Mouse (Mus musculus): Measurements from ENCODE around the gene Npdc1. TPM values are rescaled to one million over a fixed set of nuclear protein-coding genes. Genes with fewer than 3 reads are reported as not detected.

Gene Npdc1
- polyA plus RNA-seq, 1 experiment from 2014 or later, result 263 TPM

GRCm38 (mm10) chr2:25430395-25431233 is 31.5 kb downstream of the Npdc1 start:
- Histone ChIP-seq H3K4me3 (ENCODE audit: low read depth, low read length) (no peak overlapping the region), H3K9ac (ENCODE audit: low read length) (0 out of 2 replicates have a peak overlapping the region, but pooled peaks have one; percentile 17), H3K36me3 (ENCODE audit: control insufficient read depth, insufficient read depth, low read length) (peaks cover 26% of the 10 kb centered on the region), H3K27me3 (replicated peaks; ENCODE audit: control insufficient read depth, insufficient read depth, low read length) (no peaks in the 10 kb centered on the region), H3K4me2 (ENCODE audit: low read length) (no peak overlapping the region), H3K27ac (ENCODE audit: low read depth, low read length) (no peak overlapping the region), H3K9me3 (replicated peaks; ENCODE audit: control insufficient read depth, low read length) (no peaks in the 10 kb centered on the region), H3K4me1 (ENCODE audit: control insufficient read depth, insufficient read depth, low read length) (peaks cover 16% of the 10 kb centered on the region)
- DNase-seq (ENCODE audit: low spot score) (no peak), ATAC-seq (no peak)
- 70% methylated on average over 17 of the region's 17 CpGs for WGBS

- H3K27ac ChIP-seq (ENCODE audit: low read depth, low read length), result no peak overlapping the region
- WGBS, result 72% methylated on average over 6 of the region's 6 CpGs
- H3K9me3 ChIP-seq (replicated peaks; ENCODE audit: control insufficient read depth, low read length), result no peaks in the 10 kb centered on the region
- peaks cover 34% of the 10 kb centered on the region for H3K36me3 ChIP-seq (ENCODE audit: control insufficient read depth, insufficient read depth, low read length)
- peaks cover 16% of the 10 kb centered on the region for H3K4me1 ChIP-seq (ENCODE audit: control insufficient read depth, insufficient read depth, low read length)
- DNase-seq (ENCODE audit: low spot score) (no peak), ATAC-seq (no peak)
- no peak overlapping the region for H3K9ac ChIP-seq (ENCODE audit: low read length)
- H3K4me2 ChIP-seq (ENCODE audit: low read length), result no peak overlapping the region
- H3K27me3 ChIP-seq (replicated peaks; ENCODE audit: control insufficient read depth, insufficient read depth, low read length), result no peaks in the 10 kb centered on the region
- no peak overlapping the region for H3K4me3 ChIP-seq (ENCODE audit: low read depth, low read length)
Measured at GRCm38 (mm10) chr2:25431308-25431855, 32.2 kb downstream of the Npdc1 start.

DNA sequence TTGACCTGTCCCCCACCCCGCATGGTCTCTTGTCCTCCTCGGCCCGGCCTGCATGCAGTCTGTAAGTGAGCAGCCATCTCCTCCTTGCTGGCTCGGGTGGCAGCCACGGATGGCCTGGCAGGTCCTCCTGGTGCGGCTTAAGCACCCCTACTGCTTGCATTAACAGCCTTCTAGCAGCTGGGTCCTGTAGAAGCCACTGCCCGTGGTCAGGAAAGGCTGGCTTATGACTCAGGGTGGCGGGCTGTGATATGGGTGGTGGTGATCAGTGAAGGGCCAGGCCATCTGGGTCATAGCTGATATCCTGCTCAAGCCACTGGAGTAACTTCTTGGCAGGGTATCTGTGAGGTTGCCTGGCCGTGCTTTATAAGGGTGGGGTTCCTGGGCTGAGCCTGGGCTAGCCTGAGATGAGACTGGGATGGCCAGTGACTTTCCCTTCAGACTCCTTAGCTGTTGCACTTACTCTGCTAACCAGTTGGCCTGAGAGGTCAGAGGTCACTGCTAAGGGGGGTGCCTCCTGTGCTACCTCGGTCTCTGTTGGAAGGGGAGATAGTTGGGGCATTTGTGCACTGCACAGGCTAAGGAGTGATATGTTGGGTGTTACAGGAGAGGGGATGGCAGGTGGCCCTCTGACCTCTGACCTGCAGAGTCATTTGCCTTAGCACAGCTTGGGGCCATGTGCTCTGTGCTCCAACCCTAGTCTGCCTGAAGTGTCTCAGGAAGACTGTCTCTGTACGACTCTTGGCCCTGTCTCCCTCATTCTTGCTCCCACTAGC is 33.4 kb downstream of the Npdc1 start:
- ATAC-seq (no peak), DNase-seq (ENCODE audit: low spot score) (no peak)
- no peak overlapping the region for H3K4me2 ChIP-seq (ENCODE audit: low read length)
- no peak overlapping the region for H3K4me3 ChIP-seq (ENCODE audit: low read depth, low read length)
- H3K36me3 ChIP-seq (ENCODE audit: control insufficient read depth, insufficient read depth, low read length), result peaks cover 45% of the 10 kb centered on the region
- H3K9ac ChIP-seq (ENCODE audit: low read length), result no peak overlapping the region
- no peak overlapping the region for H3K27ac ChIP-seq (ENCODE audit: low read depth, low read length)
- no peaks in the 10 kb centered on the region for H3K27me3 ChIP-seq (replicated peaks; ENCODE audit: control insufficient read depth, insufficient read depth, low read length)
- H3K4me1 ChIP-seq (ENCODE audit: control insufficient read depth, insufficient read depth, low read length), result peaks cover 16% of the 10 kb centered on the region
- 90% methylated on average over 11 of the region's 11 CpGs for WGBS
- H3K9me3 ChIP-seq (replicated peaks; ENCODE audit: control insufficient read depth, low read length), result no peaks in the 10 kb centered on the region

DNA sequence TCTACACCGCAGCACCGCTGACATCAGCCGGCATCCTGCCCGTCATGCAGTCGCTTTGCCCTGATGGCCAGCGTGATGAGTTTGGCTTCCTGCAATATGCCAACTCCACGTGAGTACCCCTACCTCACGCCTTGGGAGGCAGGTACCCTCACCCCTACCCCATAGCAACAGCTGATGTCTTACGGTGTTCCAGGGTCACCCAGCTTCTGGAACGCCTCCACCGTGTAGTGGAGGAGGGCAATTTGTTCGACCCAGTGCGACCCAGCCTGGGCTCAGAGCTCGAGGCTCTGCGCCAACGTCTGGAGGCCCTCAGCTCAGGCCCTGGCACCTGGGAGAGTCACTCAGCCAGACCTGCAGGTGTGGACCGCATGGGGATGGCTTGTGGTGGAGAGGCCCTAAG is 34.0 kb downstream of the Npdc1 start:
- peaks cover 16% of the 10 kb centered on the region for H3K4me1 ChIP-seq (ENCODE audit: control insufficient read depth, insufficient read depth, low read length)
- H3K27ac ChIP-seq (ENCODE audit: low read depth, low read length), result no peak overlapping the region
- H3K36me3 ChIP-seq (ENCODE audit: control insufficient read depth, insufficient read depth, low read length), result peaks cover 51% of the 10 kb centered on the region
- H3K4me3 ChIP-seq (ENCODE audit: low read depth, low read length), result no peak overlapping the region
- ATAC-seq (no peak), DNase-seq (ENCODE audit: low spot score) (no peak)
- H3K9ac ChIP-seq (ENCODE audit: low read length), result no peak overlapping the region
- no peak overlapping the region for H3K4me2 ChIP-seq (ENCODE audit: low read length)
- no peaks in the 10 kb centered on the region for H3K9me3 ChIP-seq (replicated peaks; ENCODE audit: control insufficient read depth, low read length)
- 92% methylated on average over 17 of the region's 17 CpGs for WGBS
- no peaks in the 10 kb centered on the region for H3K27me3 ChIP-seq (replicated peaks; ENCODE audit: control insufficient read depth, insufficient read depth, low read length)

DNA sequence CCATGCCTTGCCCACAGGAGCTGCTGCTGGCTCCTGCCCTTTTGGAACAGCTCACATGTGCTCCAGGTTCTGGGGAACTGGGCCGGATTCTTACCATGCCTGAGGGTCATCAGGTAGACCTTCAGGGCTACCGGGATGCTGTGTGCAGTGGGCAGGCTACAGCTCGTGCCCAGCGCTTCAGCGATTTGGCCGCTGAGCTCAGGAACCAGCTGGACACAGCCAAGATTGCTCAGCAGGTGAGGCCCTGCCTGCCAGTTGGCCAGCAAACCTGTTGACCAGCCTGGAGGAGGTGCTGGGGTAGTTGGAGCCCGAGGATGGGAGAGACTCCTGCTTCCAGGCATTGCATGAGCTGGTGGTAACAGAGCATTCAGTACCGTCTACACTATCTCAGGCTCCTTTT is 35.1 kb downstream of the Npdc1 start:
- peaks cover 63% of the 10 kb centered on the region for H3K36me3 ChIP-seq (ENCODE audit: control insufficient read depth, insufficient read depth, low read length)
- no peak for ATAC-seq
- no peak overlapping the region for H3K27ac ChIP-seq (ENCODE audit: low read depth, low read length)

GRCm38 (mm10) chr2:25436286-25436820 is 37.2 kb downstream of the Npdc1 start:
- H3K36me3 ChIP-seq (ENCODE audit: control insufficient read depth, insufficient read depth, low read length), result peaks cover 81% of the 10 kb centered on the region

More for the DNA sequence above, 35.1 kb downstream of the Npdc1 start:
- Histone ChIP-seq H3K27me3 (replicated peaks; ENCODE audit: control insufficient read depth, insufficient read depth, low read length) (no peaks in the 10 kb centered on the region), H3K4me1 (ENCODE audit: control insufficient read depth, insufficient read depth, low read length) (peaks cover 14% of the 10 kb centered on the region), H3K9me3 (replicated peaks; ENCODE audit: control insufficient read depth, low read length) (no peaks in the 10 kb centered on the region), H3K9ac (ENCODE audit: low read length) (no peak overlapping the region), H3K4me2 (ENCODE audit: low read length) (no peak overlapping the region), H3K4me3 (ENCODE audit: low read depth, low read length) (no peak overlapping the region)
- no peak for DNase-seq (ENCODE audit: low spot score)
- WGBS, result 88% methylated on average over 8 of the region's 8 CpGs

GRCm38 (mm10) chr2:25441067-25441466 is 41.9 kb downstream of the Npdc1 start:
- Histone ChIP-seq H3K4me2 (ENCODE audit: low read length) (no peak overlapping the region), H3K36me3 (ENCODE audit: control insufficient read depth, insufficient read depth, low read length) (peaks cover 95% of the 10 kb centered on the region), H3K4me3 (ENCODE audit: low read depth, low read length) (no peak overlapping the region), H3K27ac (ENCODE audit: low read depth, low read length) (no peak overlapping the region), H3K27me3 (replicated peaks; ENCODE audit: control insufficient read depth, insufficient read depth, low read length) (no peaks in the 10 kb centered on the region), H3K9me3 (replicated peaks; ENCODE audit: control insufficient read depth, low read length) (no peaks in the 10 kb centered on the region), H3K9ac (ENCODE audit: low read length) (no peak overlapping the region), H3K4me1 (ENCODE audit: control insufficient read depth, insufficient read depth, low read length) (no peaks in the 10 kb centered on the region)
- ATAC-seq (no peak), DNase-seq (ENCODE audit: low spot score) (no peak)
- 89% methylated on average over 20 of the region's 20 CpGs for WGBS

More at GRCm38 (mm10) chr2:25436286-25436820, 37.2 kb downstream of the Npdc1 start:
- no peak for DNase-seq (ENCODE audit: low spot score)
- Histone ChIP-seq H3K27ac (ENCODE audit: low read depth, low read length) (no peak overlapping the region), H3K27me3 (replicated peaks; ENCODE audit: control insufficient read depth, insufficient read depth, low read length) (no peaks in the 10 kb centered on the region), H3K4me1 (ENCODE audit: control insufficient read depth, insufficient read depth, low read length) (no peaks in the 10 kb centered on the region), H3K9me3 (replicated peaks; ENCODE audit: control insufficient read depth, low read length) (no peaks in the 10 kb centered on the region), H3K4me3 (ENCODE audit: low read depth, low read length) (no peak overlapping the region), H3K4me2 (ENCODE audit: low read length) (no peak overlapping the region), H3K9ac (ENCODE audit: low read length) (no peak overlapping the region)
- WGBS, result 96% methylated on average over 10 of the region's 10 CpGs
- ATAC-seq, result no peak

DNA sequence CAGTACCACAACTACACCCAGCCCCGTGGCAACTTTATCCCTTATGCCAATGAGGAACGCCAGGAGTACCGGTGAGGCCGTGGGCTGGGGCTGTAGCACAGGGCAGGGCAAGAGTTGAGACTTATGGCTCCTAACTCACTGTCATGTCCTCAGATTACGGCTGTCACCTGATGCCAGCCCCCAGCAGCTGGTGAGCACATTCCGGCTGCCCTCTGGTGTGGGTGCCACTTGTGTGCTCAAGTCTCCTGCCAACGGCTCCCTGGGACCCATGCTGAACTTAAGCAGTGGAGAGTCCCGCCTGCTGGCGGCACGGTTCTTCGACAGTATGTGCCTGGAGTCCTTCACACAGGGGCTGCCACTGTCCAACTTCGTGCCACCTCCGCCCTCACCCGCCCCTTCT is 43.5 kb downstream of the Npdc1 start:
- no peak for ATAC-seq
- no peaks in the 10 kb centered on the region for H3K4me1 ChIP-seq (ENCODE audit: control insufficient read depth, insufficient read depth, low read length)
- H3K36me3 ChIP-seq (ENCODE audit: control insufficient read depth, insufficient read depth, low read length), result peaks cover 95% of the 10 kb centered on the region
- 92% methylated on average over 14 of the region's 14 CpGs for WGBS
- no peak overlapping the region for H3K27ac ChIP-seq (ENCODE audit: low read depth, low read length)
- H3K4me2 ChIP-seq (ENCODE audit: low read length), result no peak overlapping the region
- no peaks in the 10 kb centered on the region for H3K9me3 ChIP-seq (replicated peaks; ENCODE audit: control insufficient read depth, low read length)
- no peak for DNase-seq (ENCODE audit: low spot score)
- H3K4me3 ChIP-seq (ENCODE audit: low read depth, low read length), result no peak overlapping the region
- H3K27me3 ChIP-seq (replicated peaks; ENCODE audit: control insufficient read depth, insufficient read depth, low read length), result no peaks in the 10 kb centered on the region
- no peak overlapping the region for H3K9ac ChIP-seq (ENCODE audit: low read length)
